Mouse (Mus musculus): ENCODE measurements at regions not wholly inside any gene's neighbourhood (a gene's known extent, or its start where the extent isn't known, plus 50 kb on each side); places are given as distances from the start of the nearest gene placed in this dataset.
A peak's percentile ranks its signal among the peaks of the same experiment; 100 is the strongest.

DNA sequence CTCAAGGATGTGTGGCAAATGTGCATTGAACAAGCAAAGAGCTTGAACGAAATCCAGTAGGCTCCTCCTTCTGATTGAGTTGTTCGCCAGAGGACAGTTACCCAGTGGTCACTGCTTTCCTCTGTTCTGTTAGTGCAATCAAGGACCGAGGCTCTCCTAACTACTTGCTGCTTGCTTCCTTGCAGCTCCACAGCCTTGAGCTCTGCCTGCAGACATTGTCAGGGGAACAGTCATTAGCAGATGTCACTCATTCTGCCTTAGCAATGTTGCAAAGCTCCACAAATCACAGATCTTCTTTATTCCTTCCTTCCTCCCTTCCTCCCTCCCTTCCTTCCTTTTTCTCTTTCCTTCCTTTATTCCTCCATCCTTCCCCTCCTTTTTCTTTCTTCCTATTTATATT lies 108.2 kb upstream of the Spats2l start:
- WGBS: 54% methylated on average over 3 of the region's 3 CpGs
- H3K4me2 ChIP-seq (ENCODE audit: low read depth, low read length): no peak overlapping the region
- no peak for ATAC-seq (ENCODE audit: insufficient read depth, low FRiP score)

DNA sequence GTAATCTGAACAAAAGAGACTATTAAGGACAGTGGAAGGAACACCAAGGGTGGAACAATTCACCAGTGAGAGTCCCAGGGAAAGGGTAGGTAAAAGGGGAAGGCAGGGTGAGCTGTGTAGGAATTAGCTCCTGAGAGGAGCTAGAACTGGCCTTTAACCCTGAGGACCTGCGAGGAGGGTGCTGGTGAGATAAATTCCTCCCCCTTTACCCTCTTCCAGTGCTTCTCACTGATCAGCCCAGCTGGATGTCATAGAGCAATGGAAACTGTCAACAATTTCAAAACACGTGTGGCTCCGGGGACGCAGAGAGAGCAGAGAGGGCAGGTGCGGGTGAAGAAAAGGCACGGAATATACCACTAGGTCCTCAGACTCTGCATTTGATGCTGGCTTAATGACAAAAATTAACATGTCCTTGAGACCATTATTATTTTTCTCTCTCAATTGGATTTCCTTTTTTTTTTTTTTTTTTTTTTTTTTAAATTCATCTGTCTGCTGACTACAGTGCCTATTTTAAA lies 107.7 kb upstream of the Spats2l start:
- H3K27me3 ChIP-seq (ENCODE audit: control insufficient read depth, insufficient read depth, low read length): no peaks in the 10 kb centered on the region
- no peak overlapping the region for H3K27ac ChIP-seq (ENCODE audit: low read length)
- no peak for ATAC-seq (ENCODE audit: insufficient read depth, low FRiP score)
- no peak overlapping the region for H3K4me3 ChIP-seq (replicated peaks; ENCODE audit: low read length)
- no peak overlapping the region for H3K4me2 ChIP-seq (ENCODE audit: low read depth, low read length)
- H3K4me1 ChIP-seq (ENCODE audit: control insufficient read depth, insufficient read depth, low read length): no peaks in the 10 kb centered on the region
- WGBS: 56% methylated on average over 6 of the region's 6 CpGs
- no peak overlapping the region for H3K9ac ChIP-seq (ENCODE audit: low read length)
- H3K36me3 ChIP-seq (ENCODE audit: control insufficient read depth, insufficient read depth, low read length): no peaks in the 10 kb centered on the region
- H3K9me3 ChIP-seq (replicated peaks; ENCODE audit: control insufficient read depth, low read length): no peaks in the 10 kb centered on the region

More for the DNA sequence above, 108.2 kb upstream of the Spats2l start:
- Histone ChIP-seq H3K9ac (ENCODE audit: low read length) (no peak overlapping the region), H3K36me3 (ENCODE audit: control insufficient read depth, insufficient read depth, low read length) (no peaks in the 10 kb centered on the region), H3K9me3 (replicated peaks; ENCODE audit: control insufficient read depth, low read length) (no peaks in the 10 kb centered on the region), H3K4me3 (replicated peaks; ENCODE audit: low read length) (no peak overlapping the region), H3K4me1 (ENCODE audit: control insufficient read depth, insufficient read depth, low read length) (no peaks in the 10 kb centered on the region), H3K27ac (ENCODE audit: low read length) (no peak overlapping the region), H3K27me3 (ENCODE audit: control insufficient read depth, insufficient read depth, low read length) (no peaks in the 10 kb centered on the region)

GRCm38 (mm10) chr1:57673415-57673814 lies 100.5 kb upstream of the Spats2l start:
- H3K9me3 ChIP-seq (replicated peaks; ENCODE audit: control insufficient read depth, low read length): no peaks in the 10 kb centered on the region
- H3K27ac ChIP-seq (ENCODE audit: low read length): peak overlapping the region; percentile 8; the same call in 1 of the 2 replicates
- no peaks in the 10 kb centered on the region for H3K27me3 ChIP-seq (ENCODE audit: control insufficient read depth, insufficient read depth, low read length)
- ATAC-seq (ENCODE audit: insufficient read depth, low FRiP score): no peak
- H3K4me1 ChIP-seq (ENCODE audit: control insufficient read depth, insufficient read depth, low read length): no peaks in the 10 kb centered on the region
- H3K4me2 ChIP-seq (ENCODE audit: low read depth, low read length): no peak overlapping the region
- no peaks in the 10 kb centered on the region for H3K36me3 ChIP-seq (ENCODE audit: control insufficient read depth, insufficient read depth, low read length)
- H3K9ac ChIP-seq (ENCODE audit: low read length): no peak overlapping the region
- no peak overlapping the region for H3K4me3 ChIP-seq (replicated peaks; ENCODE audit: low read length)
- WGBS: 59% methylated on average over 2 of the region's 2 CpGs

DNA sequence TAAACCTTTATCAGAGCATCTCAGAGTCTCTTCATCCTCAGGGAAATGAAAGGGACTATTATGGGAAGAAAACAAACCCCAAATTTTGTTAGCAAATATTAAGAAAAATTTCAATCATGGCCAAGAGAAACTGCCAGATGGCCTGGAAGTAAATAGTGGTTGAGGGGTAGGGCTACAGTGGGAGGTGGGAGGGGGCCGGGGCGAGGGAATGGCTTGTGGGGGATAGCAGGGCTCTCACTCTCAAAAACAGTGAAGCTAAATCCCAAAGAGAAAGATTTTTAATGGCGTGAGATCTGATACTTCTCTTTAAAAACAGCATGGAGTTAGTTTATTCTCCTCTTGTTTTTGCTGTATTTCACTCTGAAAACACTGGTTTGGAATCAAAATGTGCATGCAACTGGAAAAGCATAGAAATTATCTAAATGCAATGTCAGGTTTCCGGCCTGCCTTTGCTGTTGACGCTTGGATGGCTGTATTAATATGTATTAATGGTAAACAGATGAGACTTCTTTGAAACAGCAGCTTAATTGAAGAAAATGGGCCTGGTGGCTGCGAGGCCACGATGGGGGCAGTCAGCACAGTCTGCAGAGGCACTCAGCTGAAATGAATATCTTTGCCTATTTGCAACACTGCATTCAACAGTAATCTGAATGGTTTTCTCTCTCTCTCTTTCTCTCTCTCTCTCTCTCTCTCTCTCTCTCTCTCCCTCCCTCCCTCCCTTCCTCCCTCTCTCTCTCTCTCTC lies 99.8 kb upstream of the Spats2l start:
- Histone ChIP-seq H3K4me1 (ENCODE audit: control insufficient read depth, insufficient read depth, low read length) (no peaks in the 10 kb centered on the region), H3K4me2 (ENCODE audit: low read depth, low read length) (no peak overlapping the region), H3K9me3 (replicated peaks; ENCODE audit: control insufficient read depth, low read length) (no peaks in the 10 kb centered on the region), H3K36me3 (ENCODE audit: control insufficient read depth, insufficient read depth, low read length) (no peaks in the 10 kb centered on the region), H3K4me3 (replicated peaks; ENCODE audit: low read length) (no peak overlapping the region), H3K27ac (ENCODE audit: low read length) (peak overlapping the region; percentile 8; the same call in 1 of the 2 replicates), H3K9ac (ENCODE audit: low read length) (no peak overlapping the region), H3K27me3 (ENCODE audit: control insufficient read depth, insufficient read depth, low read length) (no peaks in the 10 kb centered on the region)
- 59% methylated on average over 7 of the region's 7 CpGs for WGBS
- no peak for ATAC-seq (ENCODE audit: insufficient read depth, low FRiP score)

GRCm38 (mm10) chr1:57684387-57685162 lies 89.4 kb upstream of the Spats2l start:
- Histone ChIP-seq H3K36me3 (ENCODE audit: control insufficient read depth, insufficient read depth, low read length) (no peaks in the 10 kb centered on the region), H3K4me3 (replicated peaks; ENCODE audit: low read length) (no peak overlapping the region), H3K27me3 (ENCODE audit: control insufficient read depth, insufficient read depth, low read length) (no peaks in the 10 kb centered on the region), H3K4me1 (ENCODE audit: control insufficient read depth, insufficient read depth, low read length) (0 out of 2 replicates have a peak, but pooled peaks cover 2% of the 10 kb centered on the region), H3K4me2 (ENCODE audit: low read depth, low read length) (peak overlapping the region; percentile 8; the same call in 1 of the 2 replicates), H3K27ac (ENCODE audit: low read length) (peak overlapping the region; percentile 33; the same call in 1 of the 2 replicates), H3K9me3 (replicated peaks; ENCODE audit: control insufficient read depth, low read length) (peaks cover 3% of the 10 kb centered on the region; the same call in 1 of the 2 replicates), H3K9ac (ENCODE audit: low read length) (no peak overlapping the region)
- no peak for ATAC-seq (ENCODE audit: insufficient read depth, low FRiP score)
- 62% methylated on average over 14 of the region's 14 CpGs for WGBS

- 0 out of 2 replicates have a peak, but pooled peaks cover 2% of the 10 kb centered on the region for H3K4me1 ChIP-seq (ENCODE audit: control insufficient read depth, insufficient read depth, low read length)
- no peak overlapping the region for H3K4me2 ChIP-seq (ENCODE audit: low read depth, low read length)
- no peaks in the 10 kb centered on the region for H3K27me3 ChIP-seq (ENCODE audit: control insufficient read depth, insufficient read depth, low read length)
- H3K27ac ChIP-seq (ENCODE audit: low read length): no peak overlapping the region
- ATAC-seq (ENCODE audit: insufficient read depth, low FRiP score): no peak
- no peak overlapping the region for H3K4me3 ChIP-seq (replicated peaks; ENCODE audit: low read length)
- H3K9ac ChIP-seq (ENCODE audit: low read length): no peak overlapping the region
- no peaks in the 10 kb centered on the region for H3K36me3 ChIP-seq (ENCODE audit: control insufficient read depth, insufficient read depth, low read length)
- H3K9me3 ChIP-seq (replicated peaks; ENCODE audit: control insufficient read depth, low read length): peaks cover 3% of the 10 kb centered on the region; the same call in 1 of the 2 replicates
Measured at GRCm38 (mm10) chr1:57689253-57689652, 84.7 kb upstream of the Spats2l start.

DNA sequence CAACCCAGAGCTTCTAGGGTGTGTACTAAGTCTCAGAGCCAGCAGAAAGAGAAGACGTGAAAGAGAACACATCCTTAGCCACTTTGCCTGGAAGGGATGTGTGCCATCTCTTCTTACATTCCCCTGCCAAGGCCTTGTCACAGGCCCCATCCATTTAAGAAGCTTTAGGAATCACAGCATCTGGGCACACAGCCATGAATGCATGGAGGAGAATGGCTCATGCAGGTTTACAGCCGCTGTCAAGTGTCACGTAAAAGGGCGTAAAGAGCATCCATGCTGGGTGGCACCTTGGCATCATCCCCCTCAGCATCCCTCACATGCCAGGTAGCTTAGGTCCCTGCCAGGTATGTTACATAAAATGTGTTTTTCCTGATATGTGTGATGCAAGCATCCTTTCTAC lies 66.1 kb upstream of the Spats2l start:
- WGBS: 67% methylated on average over 4 of the region's 4 CpGs
- Histone ChIP-seq H3K4me3 (replicated peaks; ENCODE audit: low read length) (no peak overlapping the region), H3K9ac (ENCODE audit: low read length) (no peak overlapping the region), H3K4me2 (ENCODE audit: low read depth, low read length) (no peak overlapping the region), H3K27me3 (ENCODE audit: control insufficient read depth, insufficient read depth, low read length) (no peaks in the 10 kb centered on the region), H3K9me3 (replicated peaks; ENCODE audit: control insufficient read depth, low read length) (no peaks in the 10 kb centered on the region), H3K4me1 (ENCODE audit: control insufficient read depth, insufficient read depth, low read length) (no peaks in the 10 kb centered on the region), H3K36me3 (ENCODE audit: control insufficient read depth, insufficient read depth, low read length) (no peaks in the 10 kb centered on the region), H3K27ac (ENCODE audit: low read length) (no peak overlapping the region)
- no peak for ATAC-seq (ENCODE audit: insufficient read depth, low FRiP score)

GRCm38 (mm10) chr1:57712916-57713503 lies 61.0 kb upstream of the Spats2l start:
- no peaks in the 10 kb centered on the region for H3K27me3 ChIP-seq (ENCODE audit: control insufficient read depth, insufficient read depth, low read length)
- H3K4me3 ChIP-seq (replicated peaks; ENCODE audit: low read length): no peak overlapping the region
- H3K27ac ChIP-seq (ENCODE audit: low read length): no peak overlapping the region
- H3K36me3 ChIP-seq (ENCODE audit: control insufficient read depth, insufficient read depth, low read length): no peaks in the 10 kb centered on the region
- H3K4me2 ChIP-seq (ENCODE audit: low read depth, low read length): no peak overlapping the region
- WGBS: 47% methylated on average over 5 of the region's 5 CpGs
- no peaks in the 10 kb centered on the region for H3K9me3 ChIP-seq (replicated peaks; ENCODE audit: control insufficient read depth, low read length)
- no peak for ATAC-seq (ENCODE audit: insufficient read depth, low FRiP score)
- H3K9ac ChIP-seq (ENCODE audit: low read length): no peak overlapping the region
- H3K4me1 ChIP-seq (ENCODE audit: control insufficient read depth, insufficient read depth, low read length): peaks cover 6% of the 10 kb centered on the region; the same call in 1 of the 2 replicates
